Mouse (Mus musculus): ENCODE measurements around the gene Gm17482.

DNA sequence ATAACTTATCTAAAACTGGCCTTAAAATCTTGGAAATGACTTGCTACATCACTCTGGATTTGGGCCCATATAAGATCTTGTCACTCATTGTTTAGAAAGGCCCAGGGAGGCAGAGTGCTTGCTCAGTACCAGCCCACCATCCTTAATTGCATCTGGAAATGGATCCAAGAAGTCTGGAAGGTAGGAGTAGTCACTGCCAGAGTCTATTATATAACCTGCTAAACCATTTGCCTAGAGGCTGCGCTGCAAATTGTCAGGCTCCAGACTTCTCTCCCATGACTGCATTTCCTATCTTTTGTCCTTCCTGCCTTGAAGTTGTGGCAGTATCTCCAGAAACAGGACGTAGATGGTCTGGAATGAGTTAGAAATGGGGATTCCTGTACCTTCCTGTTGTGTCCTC lies 17.0 kb upstream of the Gm17482 start:
- TF ChIP-seq EP300 (IDR thresholded peaks at IDR 0.05; ENCODE audit: low read depth) (no peak), CTCF (IDR thresholded peaks at IDR 0.05; ENCODE audit: low read depth) (no peak)

All from liver, embryonic 14.5 days (tissue).